Comparison of ENCODE assay signal across 10 mouse cellular contexts in genomic region chr10:69785235-69785634, GRCm38 (mm10).
DNase-seq lines count a peak whose midpoint lies in the region; ATAC-seq and TF ChIP-seq lines count a peak whose summit lies in the region.
"Had no signal": no experiment of that assay in that cellular context is flagged by ENCODE, and none has a peak within 500 bp of the region (broad histone marks: within the 10 kb centered on the region; RNA-seq: fewer than 3 reads in every experiment).

No protein-coding gene starts in this region.

- H3K9me3 ChIP-seq in heart, embryonic 12.5 days (replicated peaks), result no peaks in the 10 kb centered on the region

- H3K4me1 ChIP-seq in heart, embryonic 12.5 days (replicated peaks), result peaks cover 42% of the 10 kb centered on the region

- WGBS in heart, embryonic 12.5 days, result under 1% methylated on average over 7 of the region's 7 CpGs

- H3K9ac ChIP-seq in heart, embryonic 12.5 days, result peak overlapping the region; percentile 60

- DNase-seq in R1 (ENCODE audit: low read depth, low spot score), result peak; percentile 37
- DNase-seq in liver, result peak; percentile 67
- DNase-seq in adrenal gland, postnatal 14 days, result no peak
- DNase-seq in adrenal gland, adult 2 months, result no peak
- no peak for DNase-seq in adipocyte (ENCODE audit: low spot score)
- no peak for DNase-seq in layer of hippocampus, postnatal 10 days (ENCODE audit: low spot score in 2 of 2)
- DNase-seq: thymus, adult 2 months had no signal

- H3K36me3 ChIP-seq in C2C12 (ENCODE audit: control insufficient read depth, insufficient read depth), result no peaks in the 10 kb centered on the region
- H3K36me3 ChIP-seq in heart, embryonic 12.5 days, result no peaks in the 10 kb centered on the region

- no peak overlapping the region for H3ac ChIP-seq in C2C12 (ENCODE audit: control insufficient read depth, insufficient read length, low read depth)

- H3K27ac ChIP-seq in heart, embryonic 12.5 days (ENCODE audit: poor library complexity, severe bottlenecking), result peak overlapping the region; percentile 83

- peaks cover 10% of the 10 kb centered on the region for H3K79me2 ChIP-seq in C2C12 (ENCODE audit: control insufficient read depth, insufficient read depth)

- peak overlapping the region; percentile 8 for H3K4me3 ChIP-seq in C2C12 (ENCODE audit: insufficient read depth, poor library complexity, severe bottlenecking)
- H3K4me3 ChIP-seq in heart, embryonic 12.5 days, result peak overlapping the region; percentile 48

- peak; percentile 90 for ATAC-seq in heart, embryonic 12.5 days (ENCODE audit: insufficient number of reproducible peaks, low FRiP score)

- peaks cover 3% of the 10 kb centered on the region for H3K79me3 ChIP-seq in C2C12 (ENCODE audit: low read depth)

- H3K4me2 ChIP-seq in heart, embryonic 12.5 days, result peak overlapping the region; percentile 71
- H3K4me2 ChIP-seq: midbrain, embryonic 11.5 days had no signal

- no peaks in the 10 kb centered on the region for H3K27me3 ChIP-seq in C2C12 (ENCODE audit: control insufficient read depth, insufficient read depth, insufficient read length)
- no peaks in the 10 kb centered on the region for H3K27me3 ChIP-seq in heart, embryonic 12.5 days (replicated peaks)

- TF ChIP-seq CTCF in C2C12 (IDR thresholded peaks at IDR 0.05; ENCODE audit: control insufficient read depth, insufficient read depth, insufficient read length), result no peak

TF ChIP-seq in C2C12, 6 proteins besides CTCF, POLR2A, EP300 and RAD21:
- TF ChIP-seq FOSL1 (IDR thresholded peaks at IDR 0.05; ENCODE audit: insufficient read depth, low read length, poor library complexity, severe bottlenecking), result no peak
- no peak for TF ChIP-seq MYOG (IDR thresholded peaks at IDR 0.05; ENCODE audit: control insufficient read depth, extremely low read depth, insufficient read length)
- no peak for TF ChIP-seq MAX (IDR thresholded peaks at IDR 0.05)
- no peak for TF ChIP-seq USF1 (IDR thresholded peaks at IDR 0.05; ENCODE audit: low read depth)
- TF ChIP-seq CEBPB (IDR thresholded peaks at IDR 0.05; ENCODE audit: low read depth), result no peak
- no peak for TF ChIP-seq MYOD1 (IDR thresholded peaks at IDR 0.05; ENCODE audit: control insufficient read depth, insufficient read length, low read depth)

Comparison
In these comparisons a context has a peak if more than half of its experiments do, and no peak if none do; other contexts are left out.
1. DNase-seq: peak in R1 (single experiment) and liver (single experiment); none in adrenal gland, postnatal 14 days (single experiment), adrenal gland, adult 2 months (single experiment), adipocyte (single experiment) and layer of hippocampus, postnatal 10 days (0 of 2).